Mouse (Mus musculus) liver, embryonic 16.5 days (tissue): Measurements from ENCODE around the gene Micall2. TPM values are rescaled to one million over a fixed set of nuclear protein-coding genes. Genes with fewer than 3 reads are reported as not detected.

Source experiments
- ATAC-seq: fragments of 200-750 bp; cut with Nextera tagmentation; 2 replicates; pipeline ENCODE4 v1.8.0; 2017; ENCODE audit warnings: low read depth, mild to moderate bottlenecking, moderate number of reproducible peaks, moderate library complexity
- H3K27ac ChIP-seq: fragments of 300-500 bp; sonication (generic); 2 replicates; pipeline ENCODE4 v1.5.1; 2014; ENCODE audit warnings: mild to moderate bottlenecking, low read length
- H3K27me3 ChIP-seq: fragments of 300-500 bp; sonication (generic); 2 replicates; pipeline ENCODE4 v1.6.1; 2014; ENCODE audit warnings: low read depth, low read length, mixed read lengths; ENCODE audit not compliant: control insufficient read depth, insufficient read depth
- H3K36me3 ChIP-seq: fragments of 300-500 bp; sonication (generic); 2 replicates; pipeline ENCODE4 v1.6.1; 2014; ENCODE audit warnings: mild to moderate bottlenecking; ENCODE audit not compliant: control insufficient read depth, insufficient read depth
- H3K4me1 ChIP-seq: fragments of 300-500 bp; sonication (generic); 2 replicates; pipeline ENCODE4 v1.6.1; 2014; ENCODE audit warnings: low read depth, low read length, mixed read lengths; ENCODE audit not compliant: control insufficient read depth
- H3K4me2 ChIP-seq: fragments of 300-500 bp; sonication (generic); 2 replicates; pipeline ENCODE4 v1.6.1; 2014; ENCODE audit warnings: low read depth, low read length, mixed read lengths
- H3K4me3 ChIP-seq: fragments of 300-500 bp; sonication (generic); 2 replicates; pipeline ENCODE4 v1.5.1; 2014; ENCODE audit warnings: low read depth, mild to moderate bottlenecking, low read length
- H3K9ac ChIP-seq: fragments of 300-500 bp; sonication (generic); 2 replicates; pipeline ENCODE4 v1.6.1; 2014; ENCODE audit warnings: low read depth, low read length
- H3K9me3 ChIP-seq: fragments of 300-500 bp; sonication (generic); replicated peaks from 2 replicates; pipeline ENCODE4 v1.6.1; 2016; ENCODE audit warnings: low read length; ENCODE audit not compliant: control insufficient read depth
- WGBS: fragments of 180-500 bp; shearing (Covaris S2); extraction: QIAGEN DNeasy Blood & Tissue Kit; methylation state at CpG from one replicate; pipeline ENCODE4 v1.1.7; 2014; ENCODE audit not compliant: insufficient replicate concordance; 5-methylcytosine and 5-hydroxymethylcytosine counted together
- polyA plus RNA-seq: library from polyadenylated mRNA; unstranded; fragments of >200 nt; fragmentation: Nextera tagmentation; extraction: Ambion mirVana; gene quantifications from 2 replicates; pipeline ENCODE4 v1.2.1, GENCODE M21; 2015

The Micall2 gene
- polyA plus RNA-seq, 1 experiment from 2014 or later: 11.1 TPM

DNA sequence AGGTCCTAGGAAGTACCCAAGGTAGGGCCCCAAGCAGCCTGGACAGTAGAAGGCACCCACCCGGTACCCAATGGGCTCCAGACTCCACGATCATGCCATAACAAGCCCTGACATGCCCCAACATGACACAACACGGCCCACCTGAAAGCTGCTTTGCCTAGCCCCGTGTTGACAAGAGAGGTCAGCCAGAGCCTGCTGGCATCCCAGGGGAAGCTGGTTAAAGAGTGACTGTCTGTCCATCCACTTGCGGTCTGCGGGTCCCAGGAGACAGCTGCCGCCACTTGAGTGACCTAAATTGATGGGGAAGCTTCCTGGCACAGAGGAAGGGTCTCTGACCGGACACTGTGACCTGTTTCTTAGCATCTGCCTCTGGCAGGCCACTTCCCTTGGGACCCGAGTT lies 13.0 kb downstream of the Micall2 start:
- peaks cover 20% of the 10 kb centered on the region for H3K4me1 ChIP-seq
- no peak overlapping the region for H3K4me2 ChIP-seq
- H3K27me3 ChIP-seq: no peaks in the 10 kb centered on the region
- ATAC-seq: no peak
- peak overlapping the region; percentile 35 for H3K27ac ChIP-seq
- H3K36me3 ChIP-seq: peaks cover 3% of the 10 kb centered on the region
- 64% methylated on average over 9 of the region's 9 CpGs for WGBS
- no peaks in the 10 kb centered on the region for H3K9me3 ChIP-seq
- H3K4me3 ChIP-seq: no peak overlapping the region
- H3K9ac ChIP-seq: no peak overlapping the region; the same call in none of the 2 replicates

DNA sequence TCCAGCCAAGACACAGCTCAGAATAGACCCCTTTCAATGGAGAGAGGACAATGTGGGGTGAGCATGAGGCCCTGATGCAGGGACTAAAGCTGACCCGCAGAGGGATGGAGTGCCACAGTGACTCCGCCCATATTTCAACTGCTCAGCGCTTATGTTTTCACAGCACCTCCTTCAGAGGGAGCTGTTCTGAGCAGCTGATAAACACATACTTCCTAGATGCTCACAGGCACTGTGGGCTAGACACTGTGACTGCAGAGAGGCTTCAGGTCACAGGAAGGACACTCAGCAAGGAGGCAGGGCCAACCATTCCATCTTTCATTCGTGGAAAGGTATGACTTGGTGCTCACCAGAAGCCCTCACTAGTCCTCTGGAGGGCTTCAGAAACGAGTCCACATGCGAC lies 13.4 kb downstream of the Micall2 start:
- Histone ChIP-seq H3K4me2 (no peak overlapping the region), H3K27me3 (no peaks in the 10 kb centered on the region), H3K9ac (no peak overlapping the region; the same call in 1 of the 2 replicates), H3K36me3 (peaks cover 3% of the 10 kb centered on the region), H3K27ac (peak overlapping the region; percentile 21; the same call in 1 of the 2 replicates), H3K9me3 (no peaks in the 10 kb centered on the region), H3K4me1 (peaks cover 20% of the 10 kb centered on the region), H3K4me3 (no peak overlapping the region)
- 37% methylated on average over 6 of the region's 6 CpGs for WGBS
- ATAC-seq: 0 out of 2 replicates have a peak, but pooled peaks have one; percentile 25

DNA sequence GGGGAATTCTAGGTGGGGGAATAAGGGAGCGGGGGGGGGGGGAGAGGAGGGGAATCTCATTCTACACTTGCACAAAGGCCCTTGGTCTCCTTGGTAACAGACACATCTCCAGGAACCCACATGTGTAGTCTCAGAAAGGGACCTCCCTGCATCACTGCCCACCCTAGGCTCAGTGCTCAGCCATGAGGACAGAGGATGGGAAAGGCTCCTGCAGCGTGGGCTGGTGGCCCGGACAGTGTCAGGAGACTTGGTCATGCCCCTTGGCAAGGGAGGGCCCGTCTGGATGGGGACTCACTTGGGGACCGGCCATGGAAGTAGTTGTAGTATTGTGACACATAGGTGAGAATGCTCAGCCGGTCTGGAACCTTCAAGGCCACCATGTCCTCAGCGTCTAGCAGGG lies 17.2 kb downstream of the Micall2 start:
- H3K9ac ChIP-seq: no peak overlapping the region
- peak overlapping the region; percentile 24; the same call in 1 of the 2 replicates for H3K27ac ChIP-seq
- H3K4me3 ChIP-seq: no peak overlapping the region
- H3K27me3 ChIP-seq: no peaks in the 10 kb centered on the region
- no peak overlapping the region for H3K4me2 ChIP-seq
- ATAC-seq: no peak
- no peaks in the 10 kb centered on the region for H3K9me3 ChIP-seq
- H3K4me1 ChIP-seq: peaks cover 12% of the 10 kb centered on the region
- 75% methylated on average over 7 of the region's 7 CpGs for WGBS
- H3K36me3 ChIP-seq: peaks cover 22% of the 10 kb centered on the region

DNA sequence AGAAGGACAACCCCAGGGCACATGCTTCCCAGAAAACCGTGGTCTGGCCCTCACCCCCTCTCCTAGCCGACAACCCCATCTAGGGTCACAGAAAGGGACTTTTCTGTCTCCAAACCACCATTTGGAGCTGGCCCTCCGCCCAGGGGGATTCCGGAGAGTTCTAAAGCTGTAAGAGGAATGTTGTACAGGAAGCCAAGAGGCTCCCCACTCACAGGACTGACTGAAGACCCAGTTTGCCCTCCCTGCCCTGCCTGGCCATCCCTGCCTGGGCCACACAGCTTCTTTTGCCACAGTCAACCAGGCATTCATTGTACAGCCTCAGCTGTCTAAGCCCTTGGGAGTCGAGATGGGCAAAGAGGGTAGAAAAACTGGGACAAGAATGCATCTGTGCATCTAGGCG lies 17.6 kb downstream of the Micall2 start:
- H3K27me3 ChIP-seq: no peaks in the 10 kb centered on the region
- peaks cover 11% of the 10 kb centered on the region for H3K4me1 ChIP-seq
- H3K27ac ChIP-seq: no peak overlapping the region
- no peaks in the 10 kb centered on the region for H3K9me3 ChIP-seq
- no peak overlapping the region for H3K9ac ChIP-seq
- 81% methylated on average over 6 of the region's 6 CpGs for WGBS
- H3K4me3 ChIP-seq: no peak overlapping the region
- no peak for ATAC-seq
- H3K36me3 ChIP-seq: peaks cover 22% of the 10 kb centered on the region
- no peak overlapping the region for H3K4me2 ChIP-seq

DNA sequence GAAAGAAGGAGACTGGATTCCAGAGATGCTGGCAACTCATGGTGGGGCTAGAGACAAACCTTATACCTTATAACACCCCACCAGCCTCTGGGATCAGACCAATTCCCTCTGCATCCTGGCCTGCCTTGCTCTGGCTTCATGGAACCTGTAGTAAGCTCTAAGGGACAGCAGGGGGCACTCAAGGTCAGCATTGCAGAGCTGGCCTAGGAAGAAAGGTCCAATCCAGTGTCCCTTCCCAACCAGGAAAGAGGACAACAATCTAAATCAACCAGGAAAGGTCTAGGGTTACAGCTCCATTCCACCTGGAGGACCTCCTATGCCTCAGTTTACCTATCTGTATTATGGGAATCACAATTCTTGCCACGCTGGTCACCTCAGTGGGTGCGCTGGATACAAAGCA lies 18.4 kb downstream of the Micall2 start:
- no peak overlapping the region for H3K27ac ChIP-seq

DNA sequence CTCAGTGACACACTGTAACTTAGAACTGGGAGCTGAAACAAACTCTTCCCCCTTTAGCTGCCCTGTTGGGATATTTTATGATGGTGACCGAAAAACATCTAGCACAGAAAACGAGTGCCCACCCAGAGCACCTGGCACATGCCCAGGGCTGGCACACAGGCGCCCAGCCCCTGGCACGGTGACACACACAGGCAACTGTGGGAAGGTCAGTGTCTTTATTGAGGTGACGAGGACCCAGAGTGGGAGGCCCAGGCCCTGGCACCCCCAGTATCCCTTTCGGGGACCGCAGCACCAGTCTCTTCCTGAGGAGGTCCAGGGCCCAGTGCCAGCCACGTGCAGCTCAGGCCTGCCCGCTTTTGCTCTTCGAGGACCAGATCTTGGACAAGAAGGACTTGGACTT lies 29.6 kb downstream of the Micall2 start:
- Histone ChIP-seq H3K4me2 (no peak overlapping the region), H3K9ac (no peak overlapping the region), H3K27me3 (no peaks in the 10 kb centered on the region), H3K36me3 (peaks cover 43% of the 10 kb centered on the region), H3K4me1 (no peaks in the 10 kb centered on the region; the same call in 1 of the 2 replicates), H3K4me3 (no peak overlapping the region), H3K9me3 (no peaks in the 10 kb centered on the region), H3K27ac (no peak overlapping the region)
- 90% methylated on average over 10 of the region's 10 CpGs for WGBS
- ATAC-seq: no peak

More for the DNA sequence above, 18.4 kb downstream of the Micall2 start:
- no peak overlapping the region for H3K4me3 ChIP-seq
- H3K9me3 ChIP-seq: no peaks in the 10 kb centered on the region
- WGBS: 98% methylated on average over 2 of the region's 2 CpGs
- no peak overlapping the region for H3K9ac ChIP-seq
- H3K36me3 ChIP-seq: peaks cover 22% of the 10 kb centered on the region
- ATAC-seq: peak; percentile 33
- no peak overlapping the region for H3K4me2 ChIP-seq
- H3K4me1 ChIP-seq: peaks cover 3% of the 10 kb centered on the region
- H3K27me3 ChIP-seq: no peaks in the 10 kb centered on the region

DNA sequence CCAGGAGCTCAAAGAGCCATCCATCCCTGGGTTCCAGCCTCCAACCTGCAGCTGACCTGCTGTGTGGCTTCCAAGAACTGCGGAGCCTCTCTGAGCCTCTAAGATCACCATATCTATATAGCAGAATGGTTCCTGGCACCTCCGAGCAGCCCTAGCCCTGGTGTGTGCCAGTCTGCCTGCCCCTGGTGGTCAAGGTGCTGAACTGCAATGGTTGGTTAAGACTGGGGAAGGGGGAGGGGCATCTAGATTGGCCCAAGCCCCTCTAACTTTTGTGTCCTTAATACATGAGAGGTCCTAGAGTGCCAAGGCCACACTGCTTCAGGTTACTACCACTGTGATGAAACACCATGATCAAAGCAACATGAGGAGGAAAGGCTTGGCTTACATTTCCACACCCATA lies 33.2 kb downstream of the Micall2 start:
- 31% methylated on average over 2 of the region's 2 CpGs for WGBS

DNA sequence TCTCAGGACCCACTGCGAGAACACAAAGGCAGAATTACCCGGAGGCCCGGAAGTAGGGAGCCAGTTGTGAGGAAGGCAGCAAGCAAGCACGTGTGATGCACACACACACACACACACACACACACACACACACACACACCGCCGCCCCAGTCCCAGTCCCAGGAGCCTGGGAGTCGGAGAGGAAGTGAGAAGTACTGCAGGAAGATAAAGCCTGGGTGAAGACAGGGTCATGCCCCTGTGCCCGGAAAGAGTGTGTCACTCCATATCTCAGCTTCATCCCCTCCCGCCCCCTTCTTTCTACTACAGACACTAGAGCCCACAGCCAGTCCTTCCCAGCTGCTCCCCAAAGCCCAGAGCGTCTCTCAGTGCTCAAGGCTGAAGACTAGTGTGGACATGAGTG lies 33.9 kb downstream of the Micall2 start:
- Histone ChIP-seq H3K36me3 (peaks cover 12% of the 10 kb centered on the region), H3K4me3 (no peak overlapping the region), H3K27ac (no peak overlapping the region), H3K4me2 (no peak overlapping the region), H3K4me1 (no peaks in the 10 kb centered on the region; the same call in 1 of the 2 replicates), H3K27me3 (no peaks in the 10 kb centered on the region), H3K9ac (no peak overlapping the region), H3K9me3 (no peaks in the 10 kb centered on the region)
- ATAC-seq: peak; percentile 70
- 8% methylated on average over 10 of the region's 10 CpGs for WGBS

More for the DNA sequence above, 33.2 kb downstream of the Micall2 start:
- peak; percentile 37; the same call in 1 of the 2 replicates for ATAC-seq
- Histone ChIP-seq H3K4me2 (no peak overlapping the region), H3K27ac (no peak overlapping the region), H3K4me1 (no peaks in the 10 kb centered on the region; the same call in 1 of the 2 replicates), H3K36me3 (peaks cover 15% of the 10 kb centered on the region), H3K27me3 (no peaks in the 10 kb centered on the region), H3K4me3 (no peak overlapping the region), H3K9ac (no peak overlapping the region), H3K9me3 (no peaks in the 10 kb centered on the region)

DNA sequence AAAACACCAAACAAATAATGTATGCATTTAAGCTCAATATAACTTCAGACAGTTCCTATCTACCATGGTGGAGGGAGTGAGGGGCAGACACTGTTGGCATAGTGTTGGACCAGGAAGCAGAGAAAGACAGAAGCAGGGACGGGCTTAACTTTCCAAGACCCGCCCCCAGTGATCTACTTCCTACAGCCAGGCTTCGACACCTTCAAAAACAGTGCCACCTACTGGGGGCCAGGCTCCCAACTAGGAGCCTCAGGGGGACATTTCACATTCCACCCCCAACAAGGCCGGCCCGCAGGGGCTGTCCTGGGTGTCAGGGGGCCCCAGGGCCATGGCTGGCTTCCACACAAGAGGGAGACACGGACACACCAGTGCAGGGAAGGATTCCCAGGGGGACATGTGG lies 39.2 kb downstream of the Micall2 start:
- no peaks in the 10 kb centered on the region for H3K27me3 ChIP-seq
- H3K4me1 ChIP-seq: peaks cover 3% of the 10 kb centered on the region; the same call in 1 of the 2 replicates
- ATAC-seq: no peak
- no peak overlapping the region for H3K9ac ChIP-seq
- WGBS: 67% methylated on average over 6 of the region's 6 CpGs
- no peak overlapping the region for H3K4me3 ChIP-seq
- H3K9me3 ChIP-seq: no peaks in the 10 kb centered on the region
- H3K27ac ChIP-seq: no peak overlapping the region
- H3K36me3 ChIP-seq: no peaks in the 10 kb centered on the region
- H3K4me2 ChIP-seq: no peak overlapping the region
